Mouse (Mus musculus) intestine, embryonic 15.5 days (tissue): ENCODE measurements around the gene H1fnt. TPM values are rescaled to one million over a fixed set of nuclear protein-coding genes. Genes with fewer than 3 reads are reported as not detected.
A peak's percentile ranks its signal among the peaks of the same experiment; 100 is the strongest.

Experiments
- ATAC-seq: fragments of 200-750 bp; cut with Nextera tagmentation; 2 replicates; pipeline ENCODE4 v1.8.0; 2017; ENCODE audit warnings: moderate TSS enrichment, moderate library complexity
- H3K27ac ChIP-seq: fragments of 300-500 bp; sonication (generic); 2 replicates; pipeline ENCODE4 v1.5.1; 2015; ENCODE audit warnings: mild to moderate bottlenecking, inconsistent platforms
- H3K27me3 ChIP-seq: fragments of 300-500 bp; sonication (generic); replicated peaks from 2 replicates; pipeline ENCODE4 v1.6.1; 2015; ENCODE audit warnings: inconsistent platforms
- H3K36me3 ChIP-seq: fragments of 300-500 bp; sonication (generic); 2 replicates; pipeline ENCODE4 v1.6.1; 2015; ENCODE audit warnings: inconsistent platforms
- H3K4me1 ChIP-seq: fragments of 300-500 bp; sonication (generic); replicated peaks from 2 replicates; pipeline ENCODE4 v1.6.1; 2015; ENCODE audit warnings: inconsistent platforms
- H3K4me2 ChIP-seq: fragments of 300-500 bp; sonication (generic); replicated peaks from 2 replicates; pipeline ENCODE4 v1.6.1; 2015; ENCODE audit warnings: mild to moderate bottlenecking, inconsistent platforms
- H3K4me3 ChIP-seq: fragments of 300-500 bp; sonication (generic); replicated peaks from 2 replicates; pipeline ENCODE4 v1.5.1; 2015; ENCODE audit warnings: inconsistent platforms
- H3K9ac ChIP-seq: fragments of 300-500 bp; sonication (generic); 2 replicates; pipeline ENCODE4 v1.6.1; 2015; ENCODE audit warnings: inconsistent platforms
- H3K9me3 ChIP-seq: fragments of 300-500 bp; sonication (generic); 2 replicates; pipeline ENCODE4 v1.6.1; 2016; ENCODE audit warnings: inconsistent platforms
- WGBS: fragments of 180-500 bp; shearing (Covaris S2); methylation state at CpG from one replicate; pipeline ENCODE4 v1.1.7; 2015; 5-methylcytosine and 5-hydroxymethylcytosine counted together
- polyA plus RNA-seq: library from polyadenylated mRNA; unstranded; fragments of >200 nt; fragmentation: Nextera tagmentation; extraction: Ambion mirVana; gene quantifications from 2 replicates; pipeline ENCODE4 v1.2.1, GENCODE M21; 2015

H1fnt gene
- polyA plus RNA-seq, result not detected in 2 replicates

DNA sequence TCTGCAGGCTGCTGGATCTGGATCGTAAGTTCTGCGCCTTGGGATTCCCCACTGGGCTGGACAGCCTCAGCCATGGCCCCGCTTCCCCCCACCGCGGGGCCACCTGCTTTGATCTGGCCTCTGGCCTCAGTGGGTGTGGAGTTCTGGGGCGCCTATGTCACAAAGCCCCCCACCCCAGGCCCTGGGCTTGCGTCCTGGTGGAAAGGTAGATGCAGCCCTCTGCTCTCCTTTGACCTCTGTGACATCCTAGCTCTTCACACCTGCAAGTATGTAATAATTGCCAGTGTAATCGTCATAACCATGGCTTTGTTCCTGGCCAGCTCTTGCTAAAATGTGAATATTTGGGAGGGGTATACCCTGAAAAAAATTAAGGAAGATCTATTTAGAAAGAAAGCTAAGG lies at the start of gene H1fnt:
Gene H1fnt, minus strand, starts transcription at position 101 of the 400 bp plus-strand sequence.
- Histone ChIP-seq H3K36me3 (no peaks in the 10 kb centered on the region), H3K4me1 (no peaks in the 10 kb centered on the region), H3K9me3 (no peaks in the 10 kb centered on the region), H3K27me3 (no peaks in the 10 kb centered on the region), H3K4me2 (no peak within 1 kb of the TSS), H3K4me3 (no peak within 1 kb of the TSS), H3K9ac (no peak within 1 kb of the TSS), H3K27ac (no peak within 1 kb of the TSS)
- no peak for ATAC-seq
- WGBS, result 80% methylated on average over 8 of the region's 8 CpGs

DNA sequence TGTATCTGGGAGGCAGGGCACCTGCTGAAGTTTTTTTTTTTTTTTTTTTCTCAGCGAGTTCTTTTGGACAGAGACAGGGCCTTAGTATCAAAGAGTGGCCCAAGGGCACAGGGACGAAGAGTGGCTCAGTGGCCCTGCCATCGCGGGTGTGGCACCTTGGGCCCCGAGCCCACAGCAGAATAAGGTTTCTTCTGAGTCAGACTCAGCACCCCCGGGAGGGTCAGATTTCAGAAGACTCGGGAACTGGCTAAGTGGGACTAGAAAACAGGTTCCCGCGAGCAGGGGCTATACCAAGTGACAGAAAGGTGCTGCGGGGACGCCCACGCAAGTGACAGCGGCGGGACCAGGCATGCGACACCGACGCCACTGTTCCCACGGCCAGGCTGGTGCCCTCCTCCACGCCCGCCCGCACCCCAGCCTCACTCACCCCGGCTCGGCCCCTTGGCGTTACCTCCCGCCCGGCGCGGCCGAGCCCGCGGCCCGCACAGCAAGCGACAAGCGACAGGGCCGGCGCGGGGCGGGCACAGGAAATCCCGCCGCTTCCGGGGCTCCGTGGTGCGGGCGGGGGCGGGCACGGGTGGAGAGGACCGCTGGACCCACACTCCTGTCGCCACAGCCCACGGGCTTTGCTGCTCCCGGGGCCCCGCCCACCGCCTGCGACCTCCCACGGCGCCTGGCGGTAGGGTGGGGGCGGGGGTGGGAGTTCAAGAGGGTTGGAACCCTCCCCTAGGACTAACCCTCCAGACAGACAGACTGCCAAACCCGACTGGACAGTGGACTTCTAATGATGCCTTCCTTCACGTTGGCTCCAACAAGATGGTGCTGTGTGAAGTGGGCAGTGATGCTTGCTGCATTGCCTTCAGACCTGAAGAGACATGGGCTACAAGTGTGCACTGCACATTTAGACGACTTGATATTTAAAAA lies 38.8 kb upstream of the H1fnt start, which contains the start of gene Zfp641:
Gene Zfp641, minus strand, starts transcription at position 534 of the 924 bp plus-strand sequence.
- no peaks in the 10 kb centered on the region; the same call in 1 of the 2 replicates for H3K4me1 ChIP-seq
- 2% methylated on average over 60 of the region's 60 CpGs for WGBS
- no peaks in the 10 kb centered on the region for H3K9me3 ChIP-seq
- no peaks in the 10 kb centered on the region for H3K27me3 ChIP-seq
- peak within 1 kb of the TSS; percentile 96 for H3K4me2 ChIP-seq
- no peak within 1 kb of the TSS for H3K27ac ChIP-seq
- H3K4me3 ChIP-seq, result peak within 1 kb of the TSS; percentile 61
- peak; percentile 34; the same call in 1 of the 2 replicates for ATAC-seq
- H3K36me3 ChIP-seq, result no peaks in the 10 kb centered on the region
- peak within 1 kb of the TSS; percentile 52 for H3K9ac ChIP-seq

DNA sequence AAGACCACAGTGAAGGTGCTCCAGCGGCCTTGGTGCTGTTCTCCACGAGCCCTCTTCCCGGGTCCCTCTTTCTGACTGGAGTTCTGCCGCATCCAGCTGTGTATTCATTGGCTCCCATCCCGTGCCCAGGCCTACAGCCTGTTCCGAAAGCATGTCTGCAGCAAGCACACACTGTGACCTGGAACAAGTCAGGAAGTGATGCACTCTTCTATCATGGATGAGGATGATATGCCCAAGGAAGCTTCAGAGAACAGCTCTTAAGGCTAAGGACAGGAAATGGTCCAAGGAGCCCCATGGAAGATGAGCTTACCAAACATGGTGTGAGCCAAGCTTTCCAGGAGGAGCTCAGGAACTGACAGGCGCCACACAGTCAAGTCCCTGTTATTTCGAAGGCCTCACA lies 36.6 kb upstream of the H1fnt start:
- WGBS, result 88% methylated on average over 8 of the region's 8 CpGs
- Histone ChIP-seq H3K4me1 (no peaks in the 10 kb centered on the region; the same call in 1 of the 2 replicates), H3K36me3 (no peaks in the 10 kb centered on the region), H3K9me3 (no peaks in the 10 kb centered on the region), H3K9ac (no peak overlapping the region), H3K4me2 (no peak overlapping the region), H3K4me3 (no peak overlapping the region), H3K27me3 (no peaks in the 10 kb centered on the region), H3K27ac (no peak overlapping the region)
- ATAC-seq, result no peak

DNA sequence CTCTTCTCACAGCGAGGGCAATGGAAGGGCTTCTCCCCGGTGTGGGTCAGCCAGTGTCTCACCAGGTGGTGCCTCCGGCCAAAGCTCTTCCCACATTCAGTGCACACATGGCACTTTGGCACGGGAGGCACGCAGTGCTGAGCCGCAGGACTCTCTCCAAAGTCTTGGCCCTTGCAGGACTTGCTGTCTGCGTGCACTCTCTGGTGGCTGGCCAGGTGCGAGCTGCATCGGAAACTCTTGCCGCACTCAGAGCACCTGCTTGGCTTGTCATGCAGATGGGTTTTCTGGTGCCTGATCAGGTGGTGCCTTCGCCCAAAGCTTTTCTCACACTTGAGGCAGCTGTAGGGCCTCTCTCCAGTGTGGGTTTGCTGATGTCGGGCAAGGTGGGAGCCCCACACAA lies 31.5 kb upstream of the H1fnt start:
- Histone ChIP-seq H3K4me2 (no peak overlapping the region), H3K9ac (no peak overlapping the region), H3K36me3 (no peaks in the 10 kb centered on the region), H3K4me1 (no peaks in the 10 kb centered on the region), H3K4me3 (no peak overlapping the region), H3K9me3 (no peaks in the 10 kb centered on the region), H3K27ac (no peak overlapping the region), H3K27me3 (no peaks in the 10 kb centered on the region)
- 74% methylated on average over 12 of the region's 12 CpGs for WGBS
- ATAC-seq, result no peak

DNA sequence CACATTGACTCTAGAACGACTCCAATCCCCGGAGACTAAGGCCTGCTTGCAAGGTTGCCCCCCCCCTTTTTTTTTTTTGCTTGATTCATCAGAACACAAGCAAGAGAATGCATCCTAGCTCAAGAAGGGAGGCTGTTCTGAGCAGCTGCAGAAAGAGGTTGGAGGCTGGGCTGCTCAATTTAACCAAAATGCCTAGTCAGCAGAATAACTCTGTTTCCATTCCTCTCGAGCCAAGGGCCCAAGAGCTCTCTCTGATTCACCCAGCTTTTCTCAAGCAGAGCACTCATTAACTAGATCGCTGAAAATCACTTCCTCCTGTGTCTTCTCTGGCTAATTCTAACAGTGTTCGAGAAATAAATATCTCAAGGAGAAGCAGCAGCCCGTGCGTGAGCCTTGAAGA lies 29.3 kb upstream of the H1fnt start:
- Histone ChIP-seq H3K27ac (no peak overlapping the region), H3K9ac (no peak overlapping the region), H3K4me3 (no peak overlapping the region), H3K9me3 (no peaks in the 10 kb centered on the region), H3K36me3 (no peaks in the 10 kb centered on the region), H3K4me1 (no peaks in the 10 kb centered on the region), H3K4me2 (no peak overlapping the region), H3K27me3 (no peaks in the 10 kb centered on the region)
- 63% methylated on average over 7 of the region's 7 CpGs for WGBS
- ATAC-seq, result no peak

DNA sequence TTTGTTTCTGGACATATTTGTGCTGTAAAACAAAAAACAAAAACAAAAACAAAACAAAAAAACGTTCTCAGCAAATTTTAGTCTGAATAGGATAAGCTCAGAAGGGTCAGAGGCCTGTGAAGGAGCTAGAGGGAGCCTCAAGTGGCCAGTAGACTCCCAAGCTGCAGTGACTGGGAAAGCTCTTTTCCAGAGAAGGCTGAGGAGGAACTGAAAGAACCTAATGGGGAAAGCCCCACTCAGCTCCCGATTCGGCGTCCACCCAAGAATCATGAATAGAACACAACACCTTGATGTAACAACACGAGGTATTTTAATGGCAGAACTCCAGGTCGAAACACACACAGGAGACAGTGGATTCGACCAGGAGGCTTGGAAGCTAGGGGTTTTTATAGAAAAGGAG lies 683 bp upstream of the H1fnt start:
- no peak for ATAC-seq
- 88% methylated on average over 7 of the region's 7 CpGs for WGBS

DNA sequence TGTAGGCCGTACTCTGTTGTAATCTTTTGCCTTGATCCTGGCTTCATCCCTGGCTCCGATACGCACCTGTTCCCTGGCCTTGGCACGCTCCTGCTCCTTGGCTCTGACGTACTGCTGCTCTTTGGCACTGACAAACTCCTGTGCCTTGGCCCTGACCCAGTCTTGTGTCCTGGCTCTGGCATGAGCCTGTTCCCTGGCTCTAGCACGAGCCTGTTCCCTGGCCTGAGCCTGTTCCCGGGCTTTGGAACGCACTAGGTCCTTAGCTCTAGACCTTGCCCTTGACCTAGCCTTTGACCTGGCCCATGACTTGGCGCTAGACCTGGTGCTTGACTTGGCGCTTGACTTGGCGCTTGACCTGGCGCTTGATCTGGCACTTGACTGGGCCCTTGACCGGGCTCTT lies 822 bp downstream of the H1fnt start:
- Histone ChIP-seq H3K4me3 (no peak overlapping the region), H3K36me3 (no peaks in the 10 kb centered on the region), H3K27ac (no peak overlapping the region), H3K4me2 (no peak overlapping the region), H3K27me3 (no peaks in the 10 kb centered on the region), H3K9me3 (no peaks in the 10 kb centered on the region), H3K4me1 (no peaks in the 10 kb centered on the region), H3K9ac (no peak overlapping the region)
- no peak for ATAC-seq
- WGBS, result 96% methylated on average over 13 of the region's 13 CpGs

More for the DNA sequence above, 683 bp upstream of the H1fnt start:
- H3K4me1 ChIP-seq, result no peaks in the 10 kb centered on the region
- H3K9ac ChIP-seq, result no peak overlapping the region
- no peaks in the 10 kb centered on the region for H3K9me3 ChIP-seq
- no peak overlapping the region for H3K4me3 ChIP-seq
- no peak overlapping the region for H3K27ac ChIP-seq
- H3K36me3 ChIP-seq, result no peaks in the 10 kb centered on the region
- no peak overlapping the region for H3K4me2 ChIP-seq
- H3K27me3 ChIP-seq, result no peaks in the 10 kb centered on the region

DNA sequence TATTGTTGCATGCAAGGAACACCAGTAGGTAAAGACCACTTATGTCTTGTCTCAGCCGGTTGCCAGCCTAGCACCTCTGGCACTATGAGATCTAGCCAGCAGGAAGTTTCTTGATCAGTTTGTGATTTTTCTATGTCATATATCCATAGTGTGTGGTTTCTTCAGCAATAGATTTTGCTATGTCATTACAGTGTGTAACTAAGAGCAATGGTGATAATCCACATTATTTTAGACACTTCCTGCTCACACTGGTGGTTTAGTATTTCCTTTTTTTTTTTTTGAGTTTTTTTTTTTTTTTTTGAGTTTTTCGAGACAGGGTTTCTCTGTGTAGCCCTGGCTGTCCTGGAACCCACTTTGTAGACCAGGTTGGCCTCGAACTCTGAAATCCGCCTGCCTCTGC lies 21.7 kb downstream of the H1fnt start:
- Histone ChIP-seq H3K27me3 (no peaks in the 10 kb centered on the region), H3K4me1 (no peaks in the 10 kb centered on the region), H3K9ac (no peak overlapping the region), H3K27ac (no peak overlapping the region), H3K4me3 (no peak overlapping the region), H3K4me2 (no peak overlapping the region), H3K36me3 (no peaks in the 10 kb centered on the region), H3K9me3 (no peaks in the 10 kb centered on the region)
- 87% methylated on average over 4 of the region's 4 CpGs for WGBS
- no peak for ATAC-seq

DNA sequence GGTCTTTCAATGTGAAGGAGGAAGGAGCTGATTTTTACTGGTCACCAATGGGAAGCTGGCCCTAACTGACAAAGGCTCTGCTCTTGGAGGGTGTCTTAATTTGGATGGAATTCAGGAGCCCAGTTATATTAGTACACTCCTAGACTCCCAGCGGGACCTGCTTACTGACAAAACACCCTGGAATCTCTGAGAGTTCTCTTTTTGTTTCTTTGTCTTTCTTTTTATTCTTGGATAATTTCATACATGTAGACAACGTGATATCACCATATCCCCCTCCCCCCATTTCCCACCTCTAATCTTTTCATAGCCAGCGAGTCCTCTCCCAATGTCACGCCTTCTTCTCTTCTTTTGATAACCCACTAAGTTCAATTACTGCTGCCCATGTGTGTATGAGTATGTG lies 22.7 kb downstream of the H1fnt start, which contains the start of gene Olfr286:
Gene Olfr286, minus strand, starts transcription at position 101 of the 400 bp plus-strand sequence.
- no peaks in the 10 kb centered on the region for H3K27me3 ChIP-seq
- ATAC-seq, result no peak
- H3K9me3 ChIP-seq, result no peaks in the 10 kb centered on the region
- H3K4me1 ChIP-seq, result no peaks in the 10 kb centered on the region
- no peak within 1 kb of the TSS for H3K4me2 ChIP-seq
- no peak within 1 kb of the TSS for H3K4me3 ChIP-seq
- WGBS, result 82% methylated on average over 4 of the region's 4 CpGs
- H3K27ac ChIP-seq, result no peak within 1 kb of the TSS
- H3K36me3 ChIP-seq, result no peaks in the 10 kb centered on the region
- no peak within 1 kb of the TSS for H3K9ac ChIP-seq

DNA sequence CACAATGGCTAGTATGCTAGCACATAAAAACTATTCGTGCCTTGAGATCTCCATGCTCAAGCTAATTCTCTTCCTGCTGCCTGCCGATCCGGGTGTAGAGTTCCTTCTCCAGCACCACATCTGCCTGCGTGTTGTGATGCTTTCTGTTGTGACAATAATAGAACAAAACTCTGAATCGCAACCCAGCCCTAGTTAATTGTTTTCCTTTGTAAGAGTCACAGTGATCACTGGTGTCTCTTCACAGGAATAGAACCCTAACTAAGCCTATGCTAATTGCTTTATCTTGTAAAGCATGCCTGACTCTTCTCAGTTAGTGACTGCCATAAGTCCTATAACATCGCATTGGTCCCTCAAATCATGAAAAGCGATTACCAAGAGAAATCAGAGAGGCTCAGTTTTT lies 31.0 kb downstream of the H1fnt start:
- WGBS, result 72% methylated on average over 7 of the region's 7 CpGs
- ATAC-seq, result no peak
- Histone ChIP-seq H3K9ac (no peak overlapping the region), H3K27ac (no peak overlapping the region), H3K4me3 (no peak overlapping the region), H3K4me2 (no peak overlapping the region), H3K27me3 (0 out of 2 replicates have a peak, but pooled peaks cover 2% of the 10 kb centered on the region), H3K9me3 (no peaks in the 10 kb centered on the region), H3K4me1 (no peaks in the 10 kb centered on the region), H3K36me3 (no peaks in the 10 kb centered on the region)

- 41% methylated on average over 16 of the region's 16 CpGs for WGBS
- no peak overlapping the region for H3K4me3 ChIP-seq
- ATAC-seq, result no peak
Observed at GRCm38 (mm10) chr15:98225610-98226009, 31.5 kb downstream of the H1fnt start.

GRCm38 (mm10) chr15:98222377-98222776 lies 34.7 kb downstream of the H1fnt start:
- Histone ChIP-seq H3K36me3 (no peaks in the 10 kb centered on the region), H3K4me2 (no peak overlapping the region), H3K4me1 (no peaks in the 10 kb centered on the region), H3K27ac (no peak overlapping the region), H3K9ac (no peak overlapping the region), H3K9me3 (no peaks in the 10 kb centered on the region), H3K27me3 (no peaks in the 10 kb centered on the region), H3K4me3 (no peak overlapping the region)
- no peak for ATAC-seq

More at GRCm38 (mm10) chr15:98225610-98226009, 31.5 kb downstream of the H1fnt start:
- Histone ChIP-seq H3K27me3 (0 out of 2 replicates have a peak, but pooled peaks cover 2% of the 10 kb centered on the region), H3K4me1 (no peaks in the 10 kb centered on the region), H3K4me2 (no peak overlapping the region), H3K36me3 (no peaks in the 10 kb centered on the region), H3K27ac (no peak overlapping the region), H3K9ac (no peak overlapping the region), H3K9me3 (no peaks in the 10 kb centered on the region)

- no peak within 1 kb of the TSS for H3K4me3 ChIP-seq
- no peaks in the 10 kb centered on the region for H3K9me3 ChIP-seq
- WGBS, result 67% methylated on average over 4 of the region's 4 CpGs
- no peak within 1 kb of the TSS for H3K4me2 ChIP-seq
- H3K27ac ChIP-seq, result no peak within 1 kb of the TSS
- no peak for ATAC-seq
- no peaks in the 10 kb centered on the region for H3K27me3 ChIP-seq
- no peaks in the 10 kb centered on the region for H3K36me3 ChIP-seq
- no peak within 1 kb of the TSS for H3K9ac ChIP-seq
- H3K4me1 ChIP-seq, result no peaks in the 10 kb centered on the region
Observed at GRCm38 (mm10) chr15:98220877-98221276, 36.2 kb downstream of the H1fnt start, which contains the start of the genes Gm44579 and Olfr287. TSS of gene Gm44579 (minus strand) at chr15:98220977. TSS of gene Olfr287 (minus strand) at chr15:98221056.
